Mouse (Mus musculus) liver, embryonic 14.5 days (tissue): ENCODE data around the gene Nos1ap. TPM values are rescaled to one million over a fixed set of nuclear protein-coding genes. Genes with fewer than 3 reads are reported as not detected.

Experiments used
- ATAC-seq: fragments of 200-750 bp; cut with Nextera tagmentation; 2 replicates; pipeline ENCODE4 v1.8.0; 2017; ENCODE audit warnings: moderate number of reproducible peaks, mild to moderate bottlenecking, moderate library complexity; ENCODE audit not compliant: insufficient read depth
- DNase-seq, 3 experiments: peaks; one replicate each; pipeline ENCODE4 v3.0.0-alpha.2; 2012 to 2013; ENCODE audit warnings: low read depth in 3 of 3, low spot score in 3 of 3
- H3K27ac ChIP-seq: fragments of 300-500 bp; sonication (generic); 2 replicates; pipeline ENCODE4 v1.5.1; 2014; ENCODE audit warnings: moderate library complexity, mild to moderate bottlenecking, control low read depth, inconsistent platforms
- H3K27me3 ChIP-seq: fragments of 300-500 bp; sonication (generic); 2 replicates; pipeline ENCODE4 v1.6.1; 2014; ENCODE audit warnings: mild to moderate bottlenecking, low read length, moderate library complexity; ENCODE audit not compliant: control insufficient read depth, insufficient read depth
- H3K36me3 ChIP-seq: fragments of 300-500 bp; sonication (generic); replicated peaks from 2 replicates; pipeline ENCODE4 v1.6.1; 2014; ENCODE audit warnings: low read depth; ENCODE audit not compliant: control insufficient read depth, insufficient read depth
- H3K4me1 ChIP-seq, 2 experiments: fragments of 200-500 bp in 1 of 2; fragments of 300-500 bp in 1 of 2; sonication (generic) in 1 of 2; replicated peaks; 2 replicates each; pipeline ENCODE4 v1.6.1; 2012 to 2014; ENCODE audit warnings: antibody characterized with exemption in 1 of 2, inconsistent platforms in 1 of 2, low read length in 1 of 2; ENCODE audit not compliant: control insufficient read depth in 2 of 2, insufficient read depth in 2 of 2
- H3K4me2 ChIP-seq: fragments of 300-500 bp; sonication (generic); 2 replicates; pipeline ENCODE4 v1.6.1; 2014; ENCODE audit warnings: low read depth, mild to moderate bottlenecking, control low read depth, moderate library complexity
- H3K4me3 ChIP-seq, 2 experiments: fragments of 200-500 bp in 1 of 2; fragments of 300-500 bp in 1 of 2; sonication (generic) in 1 of 2; 2 replicates each; pipeline ENCODE4 v1.5.1; 2012 to 2014; ENCODE audit warnings: low read depth in 2 of 2, low read length in 2 of 2, mild to moderate bottlenecking in 2 of 2, control low read depth in 1 of 2, inconsistent platforms in 1 of 2, moderate library complexity in 1 of 2; ENCODE audit not compliant: insufficient read depth in 1 of 2
- H3K9ac ChIP-seq: fragments of 300-500 bp; sonication (generic); replicated peaks from 2 replicates; pipeline ENCODE4 v1.6.1; 2014; ENCODE audit warnings: mild to moderate bottlenecking, control low read depth, moderate library complexity
- H3K9me3 ChIP-seq: fragments of 300-500 bp; sonication (generic); 2 replicates; pipeline ENCODE4 v1.6.1; 2016; ENCODE audit warnings: low read length, mixed read lengths; ENCODE audit not compliant: control insufficient read depth
- CTCF ChIP-seq: IDR thresholded peaks from 2 replicates; pipeline ENCODE4 v1.5.1; 2016; ENCODE audit warnings: antibody characterized with exemption, low read depth, control low read depth
- EP300 ChIP-seq: IDR thresholded peaks from 2 replicates; pipeline ENCODE4 v1.6.1; 2016; ENCODE audit warnings: antibody characterized with exemption, low read depth
- WGBS: fragments of 180-500 bp; shearing (Covaris S2); extraction: QIAGEN DNeasy Blood & Tissue Kit; methylation state at CpG from one replicate; pipeline ENCODE4 v1.1.7; 2014; ENCODE audit not compliant: insufficient replicate concordance; 5-methylcytosine and 5-hydroxymethylcytosine counted together
- polyA plus RNA-seq, 2 experiments: library from polyadenylated mRNA; depleted of rRNA in 1 of 2; stranded (reverse) in 1 of 2; unstranded in 1 of 2; fragments of >200 nt; fragmentation: Nextera tagmentation in 1 of 2; extraction: Ambion mirVana in 1 of 2; gene quantifications; 2 replicates each; pipeline versions ENCODE4 v1.2.1 to v1.2.3; 2012 to 2014

Nos1ap gene
- polyA plus RNA-seq, 2 experiments: 1.8 to 2.2 TPM

DNA sequence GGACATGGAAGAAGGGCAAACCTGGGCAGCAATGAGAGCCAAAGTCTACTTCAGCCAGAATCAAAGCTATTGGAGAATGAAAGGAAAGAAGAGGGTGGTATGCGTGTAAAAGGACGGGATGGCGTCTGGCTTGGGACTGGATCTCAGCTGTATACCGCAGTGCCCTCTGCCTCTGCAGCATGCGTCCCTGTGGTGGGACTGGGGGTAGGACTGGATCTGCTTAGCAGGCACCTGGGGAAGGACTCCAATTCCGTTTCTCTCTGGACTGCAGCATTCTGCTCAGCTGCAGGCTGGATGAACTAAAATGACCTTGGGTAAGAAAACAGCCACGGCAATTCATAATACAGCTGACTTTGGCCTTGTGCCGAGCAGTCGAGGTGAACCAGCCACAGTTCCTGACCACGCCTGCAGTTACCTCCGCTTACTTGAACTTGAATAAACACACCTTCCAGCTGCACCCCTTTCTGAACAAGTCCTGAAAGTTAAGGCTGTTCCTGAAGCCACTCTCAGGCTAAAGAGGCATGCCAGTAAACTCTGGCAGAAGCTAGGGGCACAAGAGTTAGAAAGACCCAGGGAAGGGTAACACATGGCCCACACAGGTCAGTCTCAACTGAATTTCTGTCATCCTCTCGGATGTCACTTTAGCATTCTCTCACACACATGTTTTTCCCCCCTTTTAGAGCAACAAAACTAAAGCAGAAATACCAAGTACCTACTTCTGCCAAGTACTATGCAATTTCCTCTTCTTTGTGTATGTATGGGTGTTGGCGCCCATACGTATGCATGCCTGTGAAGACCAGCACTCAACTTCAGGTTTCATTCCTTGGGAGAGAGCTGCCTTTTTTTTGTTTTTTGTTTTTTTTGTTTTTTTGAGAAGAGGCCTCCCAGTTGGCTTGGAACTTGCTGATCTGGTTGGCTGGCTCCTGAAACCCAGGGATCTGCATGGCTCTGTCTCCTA is 196.6 kb downstream of the Nos1ap start:
- H3K36me3 ChIP-seq: no peaks in the 10 kb centered on the region
- no peak for DNase-seq
- no peak overlapping the region for H3K4me2 ChIP-seq
- 67% methylated on average over 14 of the region's 14 CpGs for WGBS
- H3K27ac ChIP-seq: no peak overlapping the region
- no peak overlapping the region for H3K9ac ChIP-seq
- TF ChIP-seq EP300: no peak
- no peak for TF ChIP-seq CTCF
- no peak overlapping the region for H3K4me3 ChIP-seq
- H3K9me3 ChIP-seq: no peaks in the 10 kb centered on the region
- no peaks in the 10 kb centered on the region for H3K27me3 ChIP-seq
- H3K4me1 ChIP-seq: peaks cover 0 to 2% of the 10 kb centered on the region in 2 experiments; a peak in 1 of 4 replicates
- no peak for ATAC-seq

DNA sequence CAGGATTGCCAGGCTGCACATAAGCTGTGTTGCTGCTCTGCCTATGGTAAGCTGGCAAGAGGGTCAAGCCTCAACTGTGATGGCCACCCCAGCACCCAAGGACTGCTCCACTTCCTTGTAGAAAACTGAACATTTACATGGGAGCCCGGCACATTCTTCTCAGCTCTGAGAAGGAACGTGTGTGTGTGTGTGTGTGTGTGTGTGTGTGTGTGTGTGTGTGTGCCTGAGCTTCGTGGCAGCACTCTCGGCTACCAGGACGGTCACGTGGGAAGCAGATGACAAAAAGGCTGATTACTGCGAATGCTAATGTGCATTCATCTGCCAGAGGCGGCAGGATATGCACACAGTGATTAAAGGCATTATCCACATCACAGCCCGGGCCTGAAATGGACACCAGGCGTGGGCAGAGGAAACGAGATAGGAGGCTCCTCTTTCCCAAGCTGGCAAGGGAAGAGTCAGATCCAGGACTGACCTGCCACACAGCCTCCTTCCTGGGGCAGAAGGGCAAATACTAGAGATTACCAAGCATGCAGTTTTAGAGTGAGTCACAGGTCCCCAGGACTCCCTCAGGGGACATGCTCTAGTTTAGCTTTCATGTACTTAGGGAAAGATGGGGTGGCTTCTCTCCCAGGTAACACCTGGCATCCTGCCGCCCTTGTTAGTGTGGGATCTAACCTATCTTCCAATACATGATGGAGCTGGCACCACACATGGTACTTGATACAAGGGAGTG is 202.3 kb downstream of the Nos1ap start:
- Histone ChIP-seq H3K36me3 (no peaks in the 10 kb centered on the region), H3K4me2 (no peak overlapping the region), H3K9ac (no peak overlapping the region), H3K4me3 (no peak overlapping the region), H3K9me3 (no peaks in the 10 kb centered on the region), H3K27me3 (no peaks in the 10 kb centered on the region), H3K4me1 (no peaks in the 10 kb centered on the region), H3K27ac (no peak overlapping the region)
- 48% methylated on average over 12 of the region's 12 CpGs for WGBS
- DNase-seq (no peak), ATAC-seq (no peak)
- TF ChIP-seq CTCF: no peak
- no peak for TF ChIP-seq EP300

DNA sequence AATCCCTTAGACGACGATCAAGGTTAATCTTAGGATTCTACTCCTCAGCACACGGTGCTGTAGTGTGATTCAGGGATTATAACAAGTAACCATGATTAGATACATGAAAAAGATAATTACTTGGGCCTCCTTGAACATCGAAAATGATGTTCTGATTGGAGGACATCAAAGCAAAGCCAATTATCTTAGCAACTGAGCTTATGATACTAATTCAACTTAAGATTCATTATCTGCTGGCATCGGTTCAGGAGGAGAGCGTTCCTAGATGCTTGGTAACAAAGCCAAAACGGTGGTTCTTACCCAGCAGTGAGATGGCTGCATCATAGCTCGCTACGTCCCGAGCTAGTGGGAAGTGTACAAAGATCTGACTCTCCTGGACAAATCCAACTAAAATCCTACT is 204.2 kb downstream of the Nos1ap start:
- Histone ChIP-seq H3K4me3 (no peak overlapping the region), H3K27ac (no peak overlapping the region), H3K27me3 (no peaks in the 10 kb centered on the region), H3K9ac (no peak overlapping the region), H3K4me2 (no peak overlapping the region), H3K4me1 (no peaks in the 10 kb centered on the region), H3K36me3 (no peaks in the 10 kb centered on the region), H3K9me3 (no peaks in the 10 kb centered on the region)
- TF ChIP-seq EP300: no peak
- no peak for TF ChIP-seq CTCF
- 70% methylated on average over 10 of the region's 10 CpGs for WGBS
- DNase-seq: no peak
- ATAC-seq: no peak

DNA sequence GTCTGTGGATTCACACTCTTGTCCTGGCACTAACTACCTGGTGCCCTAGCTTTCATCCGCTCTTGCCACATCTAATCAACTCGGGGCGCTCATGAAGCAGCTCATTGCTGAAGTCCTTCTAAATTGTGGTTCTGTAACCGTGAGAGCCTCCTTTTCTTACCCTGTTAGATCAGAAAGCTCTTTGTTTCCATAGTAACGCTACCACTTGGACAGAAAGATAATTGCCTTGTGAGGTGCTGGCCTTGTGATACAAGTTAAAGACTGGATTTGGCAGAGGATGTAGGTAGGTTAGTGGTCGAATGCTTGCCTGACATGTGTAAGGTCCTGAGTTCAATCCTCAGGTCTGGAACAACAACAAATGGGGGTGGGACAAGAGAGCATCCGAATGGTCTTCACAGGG is 206.1 kb downstream of the Nos1ap start:
- Histone ChIP-seq H3K27ac (no peak overlapping the region), H3K4me1 (no peaks in the 10 kb centered on the region), H3K4me2 (no peak overlapping the region), H3K36me3 (no peaks in the 10 kb centered on the region), H3K4me3 (no peak overlapping the region), H3K9ac (no peak overlapping the region), H3K9me3 (no peaks in the 10 kb centered on the region), H3K27me3 (no peaks in the 10 kb centered on the region)
- TF ChIP-seq EP300: no peak
- no peak for TF ChIP-seq CTCF
- no peak for DNase-seq
- ATAC-seq: no peak
- 69% methylated on average over 7 of the region's 7 CpGs for WGBS

DNA sequence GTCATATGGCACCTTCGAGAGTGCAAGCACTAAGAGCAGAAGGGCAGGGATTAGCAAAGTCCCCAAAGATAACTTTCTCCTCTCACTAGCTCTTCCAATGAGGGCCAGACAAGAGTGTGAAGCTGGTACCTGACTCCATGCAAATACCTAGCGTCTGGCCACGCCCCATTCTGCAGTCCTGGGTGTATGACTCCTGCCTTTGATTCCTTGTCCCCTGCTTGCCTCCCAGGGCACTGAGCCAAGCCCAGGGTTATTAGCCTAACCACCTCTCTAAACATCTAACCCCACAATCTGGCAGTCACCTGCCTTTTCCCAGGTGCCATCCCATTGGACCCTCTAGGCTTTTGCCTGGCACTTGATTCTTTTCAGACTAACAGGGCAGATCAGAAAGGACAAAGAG is 208.2 kb downstream of the Nos1ap start:
- Histone ChIP-seq H3K9me3 (no peaks in the 10 kb centered on the region), H3K27ac (no peak overlapping the region), H3K27me3 (no peaks in the 10 kb centered on the region), H3K9ac (no peak overlapping the region), H3K36me3 (no peaks in the 10 kb centered on the region), H3K4me1 (no peaks in the 10 kb centered on the region), H3K4me3 (no peak overlapping the region), H3K4me2 (no peak overlapping the region)
- ATAC-seq (no peak), DNase-seq (no peak)
- TF ChIP-seq CTCF (no peak), EP300 (no peak)
- WGBS: 28% methylated on average over 3 of the region's 3 CpGs
